Mouse (Mus musculus): ENCODE measurements around the gene Anapc16. TPM values are rescaled to one million over a fixed set of nuclear protein-coding genes. Genes with fewer than 3 reads are reported as not detected.

Anapc16 gene
- total and polyA plus RNA-seq, 3 experiments, result 53.7 to 61.5 TPM; not detected in 1

DNA sequence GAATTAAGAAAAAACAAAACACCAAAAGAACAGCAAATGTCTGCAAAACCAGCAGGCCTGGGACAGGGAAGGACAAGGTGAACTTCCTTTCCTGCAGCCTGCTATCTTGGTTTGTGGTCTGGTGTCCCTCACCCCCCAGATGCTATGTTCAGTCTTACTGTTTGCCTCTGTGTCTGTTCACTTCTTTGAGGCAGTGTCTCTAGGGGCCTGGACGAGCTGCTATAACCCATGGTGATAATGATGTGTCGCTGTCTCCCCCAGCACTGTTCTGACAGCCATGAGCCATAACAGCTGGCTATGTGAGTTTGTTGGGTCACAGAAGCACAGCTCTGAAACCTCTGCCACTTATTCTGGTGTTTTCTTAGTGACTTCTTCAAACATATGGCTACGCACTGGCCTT is 28.1 kb downstream of the Anapc16 start:
- H3K4me1 ChIP-seq (ENCODE audit: control insufficient read depth in 1 of 2, insufficient read depth in 2 of 2, low read length in 2 of 2), result peaks cover 24 to 48% of the 10 kb centered on the region in 2 experiments
- H3K9me3 ChIP-seq (replicated peaks; ENCODE audit: insufficient read depth, low read length), result no peaks in the 10 kb centered on the region
- no peak overlapping the region for H3K4me3 ChIP-seq (ENCODE audit: control insufficient read depth in 1 of 2, insufficient read depth in 1 of 2, low read depth in 2 of 2, low read length in 2 of 2)
- H3K9ac ChIP-seq (ENCODE audit: control insufficient read depth, low read depth, low read length, poor library complexity, severe bottlenecking), result peak overlapping the region; percentile 61; the same call in 1 of the 2 replicates
- peaks cover 0 to 32% of the 10 kb centered on the region in 2 experiments; a peak in 2 of 4 replicates for H3K36me3 ChIP-seq (ENCODE audit: control insufficient read depth in 1 of 2, insufficient read depth in 2 of 2, low read length in 2 of 2)
- TF ChIP-seq POLR2AphosphoS5 (IDR thresholded peaks at IDR 0.05; ENCODE audit: borderline replicate concordance, low read depth, low read length) (no peak), SIN3A (IDR thresholded peaks at IDR 0.05; ENCODE audit: low read length) (peak; percentile 67; the same call in 1 of the 2 replicates), ETS1 (IDR thresholded peaks at IDR 0.05; ENCODE audit: low read depth, low read length) (peak; percentile 56; the same call in 1 of the 2 replicates), MYC (IDR thresholded peaks at IDR 0.05; ENCODE audit: low read depth, low read length) (0 out of 2 replicates have a peak, but pooled peaks have one; percentile 28), USF2 (IDR thresholded peaks at IDR 0.05; ENCODE audit: borderline replicate concordance in 1 of 2, insufficient read depth in 1 of 2, low read depth in 1 of 2, low read length in 2 of 2) (no peak), NELFE (IDR thresholded peaks at IDR 0.05; ENCODE audit: low read depth, low read length) (peak; percentile 10), RCOR1 (IDR thresholded peaks at IDR 0.05; ENCODE audit: low read depth, low read length) (peak; percentile 48; the same call in 1 of the 2 replicates), TAL1 (IDR thresholded peaks at IDR 0.05; ENCODE audit: low read length) (peak; percentile 15; the same call in 1 of the 2 replicates), MAZ (IDR thresholded peaks at IDR 0.05; ENCODE audit: low read depth, low read length) (peak; percentile 71), USF1 (IDR thresholded peaks at IDR 0.05; ENCODE audit: low read depth, low read length) (0 out of 2 replicates have a peak, but pooled peaks have one; percentile 18), GATA1 (IDR thresholded peaks at IDR 0.05; ENCODE audit: low read depth, low read length) (peak; percentile 48; the same call in 1 of the 2 replicates), MAFK (IDR thresholded peaks at IDR 0.05; ENCODE audit: borderline replicate concordance, low read depth, low read length) (0 out of 2 replicates have a peak, but pooled peaks have one; percentile 14), TCF12 (IDR thresholded peaks at IDR 0.05; ENCODE audit: low read depth, low read length) (peak; percentile 45; the same call in 1 of the 2 replicates), CHD1 (IDR thresholded peaks at IDR 0.05; ENCODE audit: low read depth, low read length) (0 out of 2 replicates have a peak, but pooled peaks have one; percentile 40), KAT2A (conservative IDR thresholded peaks at IDR 0.05; ENCODE audit: low read depth, low read length) (no peak), EP300 (IDR thresholded peaks at IDR 0.05; ENCODE audit: low read depth in 1 of 2, low read length in 2 of 2) (peak; percentile 38 to 78; a peak in 3 of 4 replicates), ZKSCAN1 (IDR thresholded peaks at IDR 0.05; ENCODE audit: low read depth, low read length) (peak; percentile 87), MXI1 (IDR thresholded peaks at IDR 0.05; ENCODE audit: low read depth, low read length) (peak; percentile 60; the same call in 1 of the 2 replicates), HCFC1 (IDR thresholded peaks at IDR 0.05; ENCODE audit: low read depth, low read length) (peak; percentile 46; the same call in 1 of the 2 replicates), RAD21 (IDR thresholded peaks at IDR 0.05; ENCODE audit: low read depth, low read length) (no peak), POLR2AphosphoS2 (IDR thresholded peaks at IDR 0.05; ENCODE audit: low read length) (no peak)
- H3K79me2 ChIP-seq (ENCODE audit: control insufficient read depth, insufficient read depth, low read length, poor library complexity), result no peaks in the 10 kb centered on the region
- H3K27ac ChIP-seq (ENCODE audit: control insufficient read depth, low read depth, low read length), result peak overlapping the region; percentile 23
- H3K27me3 ChIP-seq (ENCODE audit: control insufficient read depth in 1 of 2, insufficient read depth in 2 of 2, low read length in 2 of 2), result no peaks in the 10 kb centered on the region
- DNase-seq (ENCODE audit: low read depth, low spot score), result peak; percentile 75

Data from MEL (cell line).